Mouse (Mus musculus) heart, adult 11 months (tissue): Measurements from ENCODE around the gene Tubb1.

Experiments
- DNase-seq: peaks from one replicate; pipeline ENCODE4 v3.0.0; 2022

Tubb1 gene

DNA sequence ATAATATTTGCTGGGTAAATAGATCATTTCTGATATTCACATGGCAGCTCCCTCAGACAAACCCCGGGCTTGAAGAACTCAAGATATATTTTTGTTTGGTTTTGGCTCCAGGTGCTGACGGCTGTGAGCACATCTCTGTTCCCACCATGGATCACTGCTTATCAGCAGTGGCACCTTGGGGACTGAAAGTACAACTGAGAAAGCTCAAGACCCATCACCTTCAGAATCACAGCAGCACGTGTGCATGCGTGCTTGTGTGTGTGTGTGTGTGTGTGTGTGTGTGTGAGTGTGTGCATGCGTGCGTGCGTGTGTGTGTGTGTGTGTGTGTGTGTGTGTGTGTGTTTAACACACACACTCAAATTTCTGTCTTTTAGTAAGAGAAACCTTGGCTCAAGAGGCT, 6.1 kb upstream of the Tubb1 start:
- no peak for DNase-seq

DNA sequence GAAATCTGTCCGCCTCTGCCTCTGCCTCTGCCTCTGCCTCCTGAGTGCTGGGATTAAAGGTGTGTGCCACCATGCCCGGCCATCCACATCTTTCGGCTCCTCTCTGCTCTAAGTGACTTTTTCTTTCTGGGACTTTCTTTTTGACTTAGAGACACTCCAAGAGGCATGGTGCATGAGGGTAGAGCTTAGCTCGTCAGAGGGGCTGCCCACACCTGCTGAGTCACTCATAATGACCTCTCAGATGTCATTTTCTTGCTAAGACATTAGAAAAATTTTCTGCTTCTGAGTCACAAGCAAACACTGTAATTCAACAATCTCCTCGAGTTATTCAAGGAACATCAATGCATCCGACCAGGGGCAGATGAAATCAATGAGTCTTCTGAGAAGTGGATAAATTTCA, 5.5 kb upstream of the Tubb1 start:
- no peak for DNase-seq

GRCm38 (mm10) chr2:174446492-174446891, 4.0 kb upstream of the Tubb1 start:
- no peak for DNase-seq

- no peak for DNase-seq
Observed at GRCm38 (mm10) chr2:174446905-174447304, 3.6 kb upstream of the Tubb1 start.

DNA sequence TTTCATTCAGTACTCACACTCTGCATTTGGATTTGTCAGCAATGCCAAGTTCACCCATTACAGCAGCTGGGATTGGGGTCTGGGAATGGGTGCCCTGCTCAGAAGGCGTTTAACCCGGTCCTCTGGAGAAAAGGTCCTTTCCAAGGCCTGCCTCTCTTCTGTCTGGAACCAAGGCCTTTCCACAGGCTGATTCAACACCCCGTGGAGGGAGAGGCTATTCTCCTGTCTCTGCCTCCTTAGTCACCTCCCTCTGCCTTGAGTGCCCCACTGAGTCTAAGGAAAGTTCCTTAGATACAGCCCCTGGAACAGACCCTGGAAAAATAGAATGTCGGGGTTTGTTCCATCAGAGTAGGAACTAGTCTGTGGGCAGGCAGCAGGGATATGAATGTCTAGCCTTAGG, 2.1 kb upstream of the Tubb1 start:
- DNase-seq, result no peak

DNA sequence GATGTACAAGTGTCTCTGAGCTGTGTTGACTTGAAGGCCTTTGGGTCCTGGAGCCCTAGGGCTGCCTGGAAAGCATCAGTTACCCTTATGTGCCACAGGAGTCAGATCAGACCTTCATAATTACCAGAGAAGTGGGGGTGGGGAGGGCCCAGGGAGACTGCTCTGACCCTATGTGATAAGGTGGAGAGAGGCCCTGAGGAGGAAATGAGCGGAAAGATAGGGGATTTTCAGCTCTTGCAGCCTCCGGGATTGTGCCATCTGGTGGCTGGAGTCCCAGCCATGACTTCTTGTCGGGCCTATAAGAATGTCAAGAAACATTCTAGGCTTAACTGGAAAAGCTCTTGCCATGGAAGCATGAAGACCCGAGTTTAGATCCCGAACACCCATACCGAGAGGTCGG, 3.2 kb downstream of the Tubb1 start:
- DNase-seq, result peak; percentile 86

GRCm38 (mm10) chr2:174459365-174459764, 8.9 kb downstream of the Tubb1 start:
- peak; percentile 51 for DNase-seq

DNA sequence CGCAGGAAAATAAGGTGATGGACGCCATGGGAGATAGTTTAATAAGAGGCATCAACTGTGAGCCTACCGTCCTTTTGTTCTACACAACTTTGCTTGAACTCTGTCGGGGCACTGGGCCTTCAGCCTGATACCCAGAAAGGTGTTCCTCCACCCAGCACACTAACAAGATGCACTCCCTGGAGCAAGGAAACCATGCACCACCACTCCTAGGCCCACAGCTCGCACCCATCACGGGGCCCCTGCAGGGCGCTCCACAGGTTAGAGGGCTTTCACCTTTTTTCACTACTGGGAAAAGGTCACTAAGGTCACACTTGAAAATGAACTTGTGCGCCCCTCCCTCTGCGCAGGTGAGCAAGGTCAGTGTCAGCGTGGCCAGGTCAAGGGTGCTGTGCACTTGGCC, 12.9 kb downstream of the Tubb1 start:
- DNase-seq, result no peak

- DNase-seq, result peak; percentile 100
Observed at GRCm38 (mm10) chr2:174463789-174464523, 13.5 kb downstream of the Tubb1 start, which contains the start of gene Atp5e. TSS of gene Atp5e (minus strand) at chr2:174464105.

- peak; percentile 63 for DNase-seq
Observed at GRCm38 (mm10) chr2:174470333-174470732, 19.8 kb downstream of the Tubb1 start.

DNA sequence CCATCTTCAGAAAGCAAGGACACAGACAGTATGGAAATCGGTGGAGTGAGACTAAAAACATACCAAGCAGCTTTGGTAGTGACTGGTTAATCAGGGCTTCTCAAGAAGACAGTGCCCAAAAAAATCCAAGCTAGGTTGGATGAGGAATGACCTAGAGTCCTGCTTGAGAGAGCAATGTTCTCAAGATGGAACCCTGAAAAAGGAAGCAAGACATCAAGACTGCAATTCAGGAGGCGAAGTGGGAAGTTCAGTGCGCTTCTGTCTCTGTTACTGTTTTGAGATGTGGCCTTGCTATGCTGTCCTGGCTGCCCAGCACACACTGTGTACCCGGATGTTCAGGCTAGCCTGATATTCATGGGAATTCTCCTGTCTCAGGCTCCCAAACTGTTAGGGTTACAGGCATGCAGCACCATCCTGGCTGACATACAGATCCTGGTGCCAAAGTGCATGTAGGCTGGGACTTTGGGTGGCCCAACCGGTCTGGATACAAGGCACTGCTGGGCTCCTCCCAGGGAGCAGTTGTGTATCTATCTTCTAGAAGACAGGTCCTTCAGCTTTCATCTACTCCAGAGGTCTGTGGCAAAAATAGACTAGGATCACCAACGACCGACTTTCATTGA, 20.4 kb downstream of the Tubb1 start:
- DNase-seq, result peak; percentile 87

DNA sequence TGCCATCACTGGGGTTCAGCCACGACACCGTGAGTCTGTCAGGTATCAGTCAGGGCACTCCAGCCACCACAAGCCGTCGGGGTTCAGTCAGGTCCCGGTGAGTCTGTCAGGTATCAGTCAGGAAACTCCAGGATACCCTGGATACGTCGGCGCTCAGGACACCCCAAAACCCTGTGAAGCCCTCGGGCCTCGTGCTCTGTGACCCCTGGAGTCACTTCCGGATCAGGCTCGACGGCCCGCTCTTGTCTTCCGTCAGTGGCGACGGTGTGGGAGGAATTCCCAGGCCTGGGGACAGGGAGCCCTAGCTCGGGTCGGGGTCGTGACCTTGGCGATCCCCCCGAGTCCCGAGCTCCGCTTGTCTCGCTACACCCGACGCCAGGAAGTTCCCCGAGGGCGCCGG, 21.9 kb downstream of the Tubb1 start:
- no peak for DNase-seq

DNA sequence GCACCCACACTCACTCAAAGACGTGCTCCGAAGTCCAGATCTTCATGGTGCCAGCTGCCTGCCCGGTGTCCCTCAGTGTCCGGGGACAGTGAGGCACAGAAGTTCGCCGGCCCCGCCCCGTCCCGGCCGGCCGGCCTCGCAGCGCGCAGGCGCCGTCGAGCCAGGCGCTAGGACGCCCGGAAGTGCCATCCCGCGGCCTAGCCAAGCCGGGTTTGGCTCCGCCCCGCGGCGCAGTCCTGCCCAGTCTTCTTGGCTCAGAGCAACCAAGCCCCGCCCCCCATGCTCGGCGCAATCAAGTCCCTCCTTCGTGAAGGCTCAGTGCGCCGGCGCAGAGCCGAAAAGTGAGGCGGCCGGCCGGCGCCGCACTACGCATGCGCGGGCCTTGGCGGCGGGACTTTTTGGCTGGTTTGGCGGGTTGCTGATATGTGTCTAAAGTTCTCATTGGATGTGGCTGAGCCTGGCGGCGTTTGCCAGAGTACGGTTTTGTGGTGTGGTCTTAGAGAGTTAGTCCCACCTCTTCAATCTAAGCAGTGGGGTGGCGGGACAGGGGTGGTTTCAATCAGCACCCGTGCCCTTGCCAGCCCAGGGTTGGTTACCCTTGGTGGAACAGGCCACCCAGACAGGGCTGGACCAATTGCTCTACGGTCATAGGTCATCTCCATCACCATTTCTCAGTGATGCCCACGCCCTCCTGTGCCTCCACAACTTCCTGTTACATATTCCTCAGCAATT, 22.5 kb downstream of the Tubb1 start, which contains the start of gene Prelid3b:
TSS of gene Prelid3b (minus strand) at position 264 of the 732 bp plus-strand sequence.
- peak; percentile 100 for DNase-seq

GRCm38 (mm10) chr2:174473550-174473927, 23.0 kb downstream of the Tubb1 start:
- no peak for DNase-seq

- DNase-seq, result no peak
Observed at GRCm38 (mm10) chr2:174477543-174478319, 27.2 kb downstream of the Tubb1 start.

GRCm38 (mm10) chr2:174478746-174479145, 28.3 kb downstream of the Tubb1 start:
- DNase-seq, result no peak

- DNase-seq, result no peak
Observed at GRCm38 (mm10) chr2:174487005-174487404, 36.5 kb downstream of the Tubb1 start.

DNA sequence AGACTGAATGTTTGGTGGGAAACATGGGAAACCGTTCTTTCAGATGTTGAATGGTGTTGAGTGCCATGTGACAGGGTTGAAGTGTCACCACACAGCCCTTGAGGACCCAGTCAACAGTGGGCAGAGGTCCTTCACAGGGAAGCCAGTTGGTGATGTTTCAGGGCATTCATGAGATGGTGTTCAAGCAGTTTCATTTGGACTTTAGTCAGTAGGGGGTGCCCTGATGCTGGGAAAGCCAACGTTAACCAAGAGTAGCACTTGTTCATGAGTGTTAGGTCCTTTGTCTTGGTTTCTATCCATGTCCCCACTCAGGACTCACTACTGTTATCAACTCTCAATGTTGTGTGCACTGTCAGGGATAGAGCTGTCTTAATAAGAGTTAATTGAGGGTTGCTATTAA, 42.4 kb downstream of the Tubb1 start:
- no peak for DNase-seq

GRCm38 (mm10) chr2:174500814-174501503, 50.5 kb downstream of the Tubb1 start:
- DNase-seq, result no peak

DNA sequence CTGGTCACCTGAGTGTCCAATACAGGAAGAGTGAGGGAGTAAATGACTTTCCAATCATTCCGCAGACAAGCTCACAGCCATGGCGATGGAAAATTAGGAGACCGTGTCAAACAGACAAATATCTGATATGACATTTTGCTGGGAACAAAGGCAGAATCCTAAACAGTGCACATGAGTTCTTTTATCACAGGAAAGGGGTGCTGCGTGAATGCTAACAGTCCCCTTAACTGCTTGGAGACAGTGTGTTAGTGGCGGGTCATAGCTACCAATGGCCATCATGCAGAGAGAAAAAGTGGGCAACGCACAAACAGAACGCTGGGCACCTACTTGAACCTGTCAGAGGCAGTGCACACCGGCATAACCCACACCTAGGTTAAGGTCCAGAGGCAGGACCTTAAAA, 51.0 kb downstream of the Tubb1 start:
- no peak for DNase-seq

DNA sequence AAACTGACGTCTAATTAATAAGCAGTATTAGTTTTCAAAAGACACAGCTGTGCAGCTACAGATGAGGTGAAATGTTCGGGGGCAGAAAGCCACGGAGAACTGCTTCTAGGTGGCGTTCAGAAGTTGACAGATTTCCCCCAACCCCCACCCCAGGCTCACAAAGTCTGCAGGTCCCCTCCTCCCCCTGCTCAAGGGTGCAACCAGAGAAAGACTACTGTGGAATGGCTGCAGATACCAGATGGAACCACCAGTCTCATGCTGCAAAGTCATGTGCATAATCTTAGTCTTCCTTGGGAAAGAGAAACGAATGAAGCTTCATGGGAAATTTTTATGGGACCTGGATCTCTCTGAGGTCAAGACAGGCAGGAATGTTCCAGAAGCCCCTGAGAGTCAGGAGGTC, 51.8 kb downstream of the Tubb1 start:
- DNase-seq, result peak; percentile 33

DNA sequence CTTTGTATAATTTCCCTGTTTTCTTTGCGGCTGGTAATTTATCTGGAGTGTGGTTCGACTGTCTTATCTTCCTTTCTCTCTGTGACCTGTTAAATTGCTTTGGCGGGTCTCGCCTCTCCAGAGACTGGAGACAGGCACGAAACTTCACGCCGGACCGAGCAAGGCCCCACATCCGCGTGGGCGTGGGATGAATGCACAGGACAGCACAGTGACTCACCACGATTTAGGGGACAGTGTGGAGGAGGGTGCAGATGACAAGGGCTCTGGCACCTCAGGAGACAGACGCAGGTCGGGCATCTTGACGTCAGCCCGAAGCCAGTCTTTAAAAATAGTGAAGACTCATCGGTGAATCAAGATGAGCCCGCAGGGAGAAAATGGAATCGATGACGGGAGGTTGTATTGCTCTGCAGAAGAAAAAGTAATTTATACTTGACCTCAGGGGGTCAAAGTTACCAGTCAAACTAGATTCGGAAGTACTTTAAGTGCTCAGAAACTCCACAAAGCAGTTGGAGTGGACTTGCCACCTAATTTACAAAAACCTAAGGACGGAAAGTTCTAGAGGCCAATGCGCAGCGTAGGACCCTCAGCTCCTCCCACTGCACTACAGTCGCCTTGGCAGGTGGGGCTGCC, 52.5 kb downstream of the Tubb1 start:
- DNase-seq, result peak; percentile 82
